Mouse (Mus musculus): ENCODE data around the gene Irf4. TPM values are rescaled to one million over a fixed set of nuclear protein-coding genes. Genes with fewer than 3 reads are reported as not detected.

Gene Irf4
- polyA plus RNA-seq, 1 experiment from 2014 or later: 0.22 TPM

DNA sequence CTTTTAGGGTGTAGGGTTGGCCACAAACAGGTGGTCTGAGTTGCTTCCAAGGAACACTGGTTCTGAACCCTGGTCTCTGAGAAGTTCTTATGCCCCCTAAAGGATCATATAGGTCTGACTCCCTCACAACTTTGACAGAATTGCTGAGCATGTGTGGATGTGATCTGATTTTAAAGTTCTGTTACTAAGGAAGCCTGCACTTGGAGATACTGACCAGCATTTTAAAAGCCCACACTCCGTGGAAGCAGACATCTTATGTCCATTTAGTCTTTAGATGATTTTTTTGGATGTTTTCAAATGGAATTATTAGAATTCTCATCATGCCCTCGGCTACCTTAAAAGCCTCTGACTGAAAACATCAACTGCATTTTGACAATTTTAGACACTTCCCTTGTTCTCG lies 6.6 kb downstream of the Irf4 start:
- WGBS: 58% methylated on average over 3 of the region's 3 CpGs
- no peak overlapping the region for H3K4me2 ChIP-seq (ENCODE audit: low read depth, low read length)
- no peak overlapping the region for H3K9ac ChIP-seq (ENCODE audit: low read length)
- no peak for ATAC-seq (replicated peaks; ENCODE audit: extremely low read depth, insufficient read depth, low FRiP score)
- H3K9me3 ChIP-seq (replicated peaks; ENCODE audit: control insufficient read depth, low read length): no peaks in the 10 kb centered on the region
- H3K4me1 ChIP-seq (ENCODE audit: control insufficient read depth, insufficient read depth, low read length): peaks cover 2% of the 10 kb centered on the region
- H3K36me3 ChIP-seq (ENCODE audit: control insufficient read depth, insufficient read depth): no peaks in the 10 kb centered on the region
- no peak overlapping the region for H3K27ac ChIP-seq (ENCODE audit: low read length)
- peaks cover 22% of the 10 kb centered on the region for H3K27me3 ChIP-seq (ENCODE audit: control insufficient read depth, insufficient read depth, low read length)
- no peak overlapping the region for H3K4me3 ChIP-seq (ENCODE audit: low read length)

DNA sequence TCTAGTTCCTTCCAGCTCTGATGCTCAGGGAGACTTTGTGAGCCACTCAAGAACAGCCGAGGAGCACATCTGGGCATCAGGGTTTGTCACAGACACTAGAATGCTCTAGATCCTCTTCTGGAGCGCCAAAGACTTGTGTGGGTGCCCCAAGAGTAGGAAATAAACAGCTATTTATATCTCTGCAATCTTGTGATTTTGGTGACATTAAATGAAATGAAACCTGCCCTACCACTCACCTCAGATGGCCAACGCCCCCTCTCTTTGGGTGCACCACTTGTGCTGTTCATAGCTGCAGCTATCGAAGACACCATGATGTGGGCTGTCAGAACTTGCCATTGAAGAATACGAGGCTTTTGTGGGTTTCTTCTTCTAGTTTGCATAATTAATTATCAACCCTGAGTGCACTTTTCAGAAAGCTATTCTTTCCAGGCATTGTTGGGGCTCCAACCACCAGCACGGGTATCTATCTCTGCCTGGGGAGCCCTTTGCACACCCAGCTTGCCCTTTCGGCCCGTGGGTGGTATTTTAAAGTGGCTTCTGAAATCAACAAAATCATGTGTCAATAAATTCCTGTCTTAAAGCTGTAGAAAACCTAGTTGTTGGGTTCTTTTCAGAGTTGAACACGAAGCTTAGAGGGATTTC lies 7.1 kb downstream of the Irf4 start:
- Histone ChIP-seq H3K4me2 (ENCODE audit: low read depth, low read length) (no peak overlapping the region), H3K27ac (ENCODE audit: low read length) (no peak overlapping the region), H3K27me3 (ENCODE audit: control insufficient read depth, insufficient read depth, low read length) (peaks cover 16% of the 10 kb centered on the region), H3K4me3 (ENCODE audit: low read length) (no peak overlapping the region), H3K9ac (ENCODE audit: low read length) (no peak overlapping the region), H3K4me1 (ENCODE audit: control insufficient read depth, insufficient read depth, low read length) (no peaks in the 10 kb centered on the region), H3K9me3 (replicated peaks; ENCODE audit: control insufficient read depth, low read length) (no peaks in the 10 kb centered on the region), H3K36me3 (ENCODE audit: control insufficient read depth, insufficient read depth) (no peaks in the 10 kb centered on the region)
- no peak for ATAC-seq (replicated peaks; ENCODE audit: extremely low read depth, insufficient read depth, low FRiP score)
- 75% methylated on average over 9 of the region's 9 CpGs for WGBS

DNA sequence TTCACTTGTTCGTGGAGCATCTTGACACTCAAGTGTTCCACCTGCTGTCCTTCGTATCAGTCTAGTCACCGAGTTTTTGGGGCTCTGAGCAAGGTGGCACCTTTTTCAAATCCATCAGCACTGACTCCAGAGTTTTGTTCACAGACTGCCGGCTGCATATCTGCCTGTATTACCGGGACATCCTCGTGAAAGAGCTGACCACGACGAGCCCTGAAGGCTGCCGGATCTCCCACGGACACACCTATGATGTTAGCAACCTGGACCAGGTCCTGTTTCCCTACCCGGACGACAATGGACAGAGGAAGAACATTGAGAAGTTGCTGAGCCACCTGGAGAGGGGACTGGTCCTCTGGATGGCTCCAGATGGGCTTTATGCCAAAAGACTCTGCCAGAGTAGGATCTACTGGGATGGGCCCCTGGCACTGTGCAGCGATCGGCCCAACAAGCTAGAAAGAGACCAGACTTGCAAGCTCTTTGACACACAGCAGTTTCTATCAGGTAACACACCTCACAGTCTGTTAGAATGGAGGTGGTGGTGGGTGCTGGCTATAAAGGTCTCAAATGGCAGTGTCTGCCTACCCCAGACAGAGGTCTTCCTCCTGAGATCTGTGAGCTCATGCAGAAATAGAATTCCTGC lies 8.4 kb downstream of the Irf4 start:
- Histone ChIP-seq H3K9ac (ENCODE audit: low read length) (no peak overlapping the region), H3K27ac (ENCODE audit: low read length) (no peak overlapping the region), H3K27me3 (ENCODE audit: control insufficient read depth, insufficient read depth, low read length) (peaks cover 6% of the 10 kb centered on the region), H3K4me1 (ENCODE audit: control insufficient read depth, insufficient read depth, low read length) (no peaks in the 10 kb centered on the region), H3K9me3 (replicated peaks; ENCODE audit: control insufficient read depth, low read length) (no peaks in the 10 kb centered on the region), H3K4me2 (ENCODE audit: low read depth, low read length) (no peak overlapping the region), H3K36me3 (ENCODE audit: control insufficient read depth, insufficient read depth) (no peaks in the 10 kb centered on the region), H3K4me3 (ENCODE audit: low read length) (no peak overlapping the region)
- ATAC-seq (replicated peaks; ENCODE audit: extremely low read depth, insufficient read depth, low FRiP score): no peak
- 74% methylated on average over 14 of the region's 14 CpGs for WGBS

DNA sequence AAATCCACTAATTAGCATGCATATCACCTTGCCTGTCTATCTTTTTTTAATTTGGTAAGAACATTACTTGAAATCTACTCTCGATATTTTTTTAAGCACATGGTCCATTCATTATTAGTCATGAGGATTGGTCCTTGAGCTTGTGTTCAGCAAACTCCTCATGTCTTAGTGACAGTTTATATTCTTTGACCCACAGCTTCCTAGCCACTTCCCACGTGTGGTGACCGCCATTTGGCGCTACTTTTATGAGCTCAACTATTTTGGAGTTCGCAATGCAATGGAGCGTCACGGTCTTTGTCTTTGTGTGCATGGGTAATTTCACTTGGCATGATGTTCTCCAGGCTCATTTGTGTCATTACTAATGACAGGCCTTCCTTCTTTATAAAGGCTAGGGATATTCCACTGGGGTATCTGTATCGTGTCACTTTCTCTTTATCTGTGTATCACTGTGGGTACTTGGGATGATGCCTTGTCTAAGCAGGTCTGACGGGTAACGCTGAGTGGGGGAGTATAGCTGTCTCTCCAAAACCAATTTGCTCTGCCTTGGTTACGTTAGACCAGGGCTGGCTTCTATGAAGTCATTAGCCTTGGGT lies 9.9 kb downstream of the Irf4 start:
- no peak overlapping the region for H3K4me2 ChIP-seq (ENCODE audit: low read depth, low read length)
- ATAC-seq (replicated peaks; ENCODE audit: extremely low read depth, insufficient read depth, low FRiP score): no peak
- WGBS: 72% methylated on average over 11 of the region's 11 CpGs
- no peaks in the 10 kb centered on the region for H3K4me1 ChIP-seq (ENCODE audit: control insufficient read depth, insufficient read depth, low read length)
- no peak overlapping the region for H3K4me3 ChIP-seq (ENCODE audit: low read length)
- no peaks in the 10 kb centered on the region for H3K36me3 ChIP-seq (ENCODE audit: control insufficient read depth, insufficient read depth)
- no peaks in the 10 kb centered on the region for H3K9me3 ChIP-seq (replicated peaks; ENCODE audit: control insufficient read depth, low read length)
- H3K27ac ChIP-seq (ENCODE audit: low read length): no peak overlapping the region
- no peak overlapping the region for H3K9ac ChIP-seq (ENCODE audit: low read length)
- 0 out of 2 replicates have a peak, but pooled peaks cover 2% of the 10 kb centered on the region for H3K27me3 ChIP-seq (ENCODE audit: control insufficient read depth, insufficient read depth, low read length)

DNA sequence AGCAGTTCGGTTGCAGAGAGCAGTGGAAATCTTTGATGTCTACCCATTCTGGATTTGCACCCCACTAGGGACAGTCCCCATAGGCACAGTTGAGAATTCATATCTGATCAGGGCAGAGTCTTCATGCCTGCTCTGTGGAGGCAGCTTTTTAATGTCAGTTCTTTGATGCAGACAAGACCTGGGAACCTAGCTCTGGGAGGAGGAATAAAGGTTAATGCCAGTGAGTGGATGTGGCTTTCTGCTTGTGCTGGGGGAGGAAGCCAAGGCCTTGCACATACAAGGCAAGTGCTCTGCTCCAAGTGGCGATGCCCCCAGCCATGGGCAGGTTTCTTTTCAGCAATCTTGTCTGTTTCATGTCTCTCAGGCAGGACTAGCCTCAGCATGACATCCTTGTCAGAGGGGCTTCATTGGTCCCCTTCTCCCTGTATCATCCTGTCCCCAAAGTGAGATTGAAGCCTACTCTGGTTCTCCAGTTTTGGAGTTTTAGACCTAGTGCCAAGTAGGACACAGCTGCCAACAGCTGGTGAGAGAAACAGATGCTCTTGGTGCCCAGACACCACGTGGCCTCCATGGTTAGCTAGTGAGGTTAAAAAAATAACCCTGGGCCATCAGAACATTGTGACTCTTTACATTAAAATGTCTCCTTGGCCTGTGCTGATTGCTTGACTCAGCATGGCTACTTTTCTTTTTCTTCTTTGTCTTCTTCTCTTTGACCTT lies 11.5 kb downstream of the Irf4 start:
- H3K9ac ChIP-seq (ENCODE audit: low read length): no peak overlapping the region
- 61% methylated on average over 3 of the region's 3 CpGs for WGBS
- H3K27me3 ChIP-seq (ENCODE audit: control insufficient read depth, insufficient read depth, low read length): 0 out of 2 replicates have a peak, but pooled peaks cover 2% of the 10 kb centered on the region
- H3K27ac ChIP-seq (ENCODE audit: low read length): peak overlapping the region; percentile 24
- H3K4me1 ChIP-seq (ENCODE audit: control insufficient read depth, insufficient read depth, low read length): no peaks in the 10 kb centered on the region
- H3K9me3 ChIP-seq (replicated peaks; ENCODE audit: control insufficient read depth, low read length): no peaks in the 10 kb centered on the region
- no peak for ATAC-seq (replicated peaks; ENCODE audit: extremely low read depth, insufficient read depth, low FRiP score)
- no peaks in the 10 kb centered on the region for H3K36me3 ChIP-seq (ENCODE audit: control insufficient read depth, insufficient read depth)
- no peak overlapping the region for H3K4me3 ChIP-seq (ENCODE audit: low read length)
- no peak overlapping the region for H3K4me2 ChIP-seq (ENCODE audit: low read depth, low read length)

DNA sequence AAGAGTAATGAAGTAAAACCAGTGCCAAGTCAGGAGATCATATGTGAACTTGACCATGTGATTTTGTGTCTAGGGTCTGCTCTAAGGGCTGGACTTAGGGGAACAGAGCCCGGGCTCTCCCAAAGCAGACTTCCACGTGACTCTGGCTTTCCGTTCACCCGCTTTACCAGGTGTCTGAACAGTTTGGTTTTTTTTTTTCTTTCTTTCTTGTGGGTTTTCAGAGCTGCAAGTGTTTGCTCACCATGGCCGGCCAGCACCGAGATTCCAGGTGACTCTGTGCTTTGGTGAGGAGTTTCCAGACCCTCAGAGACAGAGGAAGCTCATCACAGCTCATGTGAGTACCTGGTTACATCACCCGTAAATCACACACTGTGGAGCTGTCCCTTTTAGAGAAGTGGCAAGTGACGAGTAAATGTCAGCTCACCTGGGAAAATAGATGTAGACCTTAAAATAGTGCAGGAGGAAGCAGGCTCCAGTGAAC lies 12.2 kb downstream of the Irf4 start:
- Histone ChIP-seq H3K4me2 (ENCODE audit: low read depth, low read length) (no peak overlapping the region), H3K27me3 (ENCODE audit: control insufficient read depth, insufficient read depth, low read length) (0 out of 2 replicates have a peak, but pooled peaks cover 2% of the 10 kb centered on the region), H3K9me3 (replicated peaks; ENCODE audit: control insufficient read depth, low read length) (no peaks in the 10 kb centered on the region), H3K9ac (ENCODE audit: low read length) (no peak overlapping the region), H3K4me1 (ENCODE audit: control insufficient read depth, insufficient read depth, low read length) (no peaks in the 10 kb centered on the region), H3K4me3 (ENCODE audit: low read length) (no peak overlapping the region), H3K36me3 (ENCODE audit: control insufficient read depth, insufficient read depth) (no peaks in the 10 kb centered on the region), H3K27ac (ENCODE audit: low read length) (peak overlapping the region; percentile 24)
- no peak for ATAC-seq (replicated peaks; ENCODE audit: extremely low read depth, insufficient read depth, low FRiP score)
- 69% methylated on average over 8 of the region's 8 CpGs for WGBS

DNA sequence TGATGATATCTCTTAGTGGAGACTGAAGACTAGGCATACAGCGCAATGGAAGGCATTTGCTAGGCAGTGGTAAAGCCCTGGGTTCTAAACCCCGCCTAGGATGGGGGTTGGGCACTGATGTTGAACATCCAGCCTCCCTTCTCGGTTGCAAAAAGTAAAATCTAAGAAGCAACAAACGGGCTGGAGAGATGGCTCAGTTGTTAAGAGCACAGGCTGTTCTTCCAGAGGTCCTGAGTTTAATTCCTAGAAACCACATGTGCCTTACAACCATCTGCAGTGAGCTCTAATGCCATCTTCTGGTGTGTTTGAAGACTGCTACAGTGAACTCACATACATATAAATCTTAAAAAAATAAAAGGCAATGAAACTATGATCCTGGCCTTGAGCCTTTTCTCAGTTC lies 13.2 kb downstream of the Irf4 start:
- WGBS: 81% methylated on average over 4 of the region's 4 CpGs
- no peak overlapping the region for H3K27ac ChIP-seq (ENCODE audit: low read length)
- no peaks in the 10 kb centered on the region for H3K4me1 ChIP-seq (ENCODE audit: control insufficient read depth, insufficient read depth, low read length)
- no peaks in the 10 kb centered on the region for H3K36me3 ChIP-seq (ENCODE audit: control insufficient read depth, insufficient read depth)
- ATAC-seq (replicated peaks; ENCODE audit: extremely low read depth, insufficient read depth, low FRiP score): no peak
- H3K9ac ChIP-seq (ENCODE audit: low read length): no peak overlapping the region
- H3K9me3 ChIP-seq (replicated peaks; ENCODE audit: control insufficient read depth, low read length): no peaks in the 10 kb centered on the region
- no peak overlapping the region for H3K4me2 ChIP-seq (ENCODE audit: low read depth, low read length)
- H3K27me3 ChIP-seq (ENCODE audit: control insufficient read depth, insufficient read depth, low read length): 0 out of 2 replicates have a peak, but pooled peaks cover 2% of the 10 kb centered on the region
- H3K4me3 ChIP-seq (ENCODE audit: low read length): no peak overlapping the region

DNA sequence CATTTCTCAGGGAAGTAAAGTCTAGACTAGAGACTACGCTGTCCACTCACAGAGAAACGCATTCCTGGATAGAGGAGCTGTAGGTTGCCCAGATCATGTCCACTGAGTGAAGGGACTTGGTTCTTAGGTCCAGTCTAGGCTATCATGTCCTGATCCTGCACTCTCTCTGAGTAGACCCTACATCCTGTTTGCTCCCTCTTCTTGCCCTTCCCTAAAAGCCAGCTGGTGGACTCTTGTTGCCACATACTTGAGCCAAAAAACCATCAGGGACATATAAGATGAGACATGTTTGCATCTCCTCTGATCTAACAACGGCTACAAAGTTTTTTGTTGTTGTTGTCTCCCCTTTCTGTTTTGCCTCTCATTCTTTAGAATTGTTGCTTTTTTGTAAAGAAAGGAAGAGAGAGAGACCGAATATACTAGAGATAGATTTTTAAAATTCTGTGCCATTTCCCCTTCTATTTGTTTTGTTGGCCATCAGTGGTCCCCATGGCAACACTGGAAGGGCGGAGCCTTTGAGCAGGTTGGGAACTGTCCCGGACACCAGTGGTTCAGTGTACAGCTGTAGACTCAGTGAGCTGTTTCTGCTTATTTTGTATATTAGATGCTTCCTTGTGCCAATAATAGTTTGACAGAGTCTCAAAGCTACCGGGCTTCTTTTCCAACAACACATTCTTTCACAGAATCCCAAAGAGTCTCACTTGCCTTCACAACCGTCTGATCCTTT lies 15.2 kb downstream of the Irf4 start:
- Histone ChIP-seq H3K27ac (ENCODE audit: low read length) (no peak overlapping the region), H3K4me1 (ENCODE audit: control insufficient read depth, insufficient read depth, low read length) (no peaks in the 10 kb centered on the region), H3K9ac (ENCODE audit: low read length) (no peak overlapping the region), H3K27me3 (ENCODE audit: control insufficient read depth, insufficient read depth, low read length) (0 out of 2 replicates have a peak, but pooled peaks cover under 1% of the 10 kb centered on the region), H3K36me3 (ENCODE audit: control insufficient read depth, insufficient read depth) (no peaks in the 10 kb centered on the region), H3K4me3 (ENCODE audit: low read length) (no peak overlapping the region), H3K4me2 (ENCODE audit: low read depth, low read length) (no peak overlapping the region), H3K9me3 (replicated peaks; ENCODE audit: control insufficient read depth, low read length) (no peaks in the 10 kb centered on the region)
- ATAC-seq (replicated peaks; ENCODE audit: extremely low read depth, insufficient read depth, low FRiP score): no peak
- WGBS: 69% methylated on average over 8 of the region's 8 CpGs
